ENCODE assay signal across 13 mouse cellular contexts in the genomic region with DNA sequence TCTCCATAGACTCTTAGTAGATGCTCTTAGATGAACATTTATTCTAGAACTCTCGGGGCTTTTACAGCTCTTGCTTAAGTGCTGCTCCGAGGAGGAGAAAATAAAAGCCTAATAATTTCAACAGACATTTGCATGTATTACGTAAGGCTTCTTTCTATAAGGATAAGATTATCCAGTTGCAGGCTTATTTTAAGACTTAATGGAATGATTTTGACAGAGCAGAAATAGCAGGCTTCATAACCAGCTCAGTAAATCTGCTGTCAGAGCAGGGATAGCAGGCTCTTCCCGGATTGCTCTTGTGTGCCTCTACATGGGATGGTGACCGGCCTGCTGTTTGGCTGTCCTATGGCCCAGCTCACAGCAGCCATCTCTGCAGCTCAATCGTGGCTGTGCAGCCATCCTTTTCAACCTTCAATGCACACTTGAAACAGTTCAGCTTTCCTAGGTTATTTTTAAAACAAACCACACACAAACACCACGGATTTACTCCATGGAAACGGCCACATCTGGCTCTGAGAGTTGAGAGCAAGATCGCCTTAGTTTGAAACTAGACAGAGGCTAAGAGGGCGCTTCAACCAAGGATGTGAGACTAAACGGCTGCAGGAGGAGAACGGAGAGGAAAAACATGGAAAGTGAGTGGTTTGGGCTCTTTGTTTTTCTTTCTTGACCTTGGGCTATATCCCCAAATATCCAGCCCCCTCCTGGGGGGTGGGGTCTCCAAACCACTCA. TPM values are rescaled to one million over a fixed set of nuclear protein-coding genes. Genes with fewer than 3 reads are reported as not detected.
DNase-seq lines count a peak whose midpoint lies in the region; ATAC-seq and TF ChIP-seq lines count a peak whose summit lies in the region.
"Had no signal": no experiment of that assay in that cellular context is flagged by ENCODE, and none has a peak within 500 bp of the region (broad histone marks: within the 10 kb centered on the region; RNA-seq: fewer than 3 reads in every experiment).

No protein-coding gene starts in this region.

- no peak for TF ChIP-seq POLR2A in kidney, adult 2 months (IDR thresholded peaks at IDR 0.05; ENCODE audit: low read depth, low read length)

- H3K4me3 ChIP-seq in kidney, adult 2 months (ENCODE audit: insufficient read depth, low read depth, low read length), result no peak overlapping the region
- H3K4me3 ChIP-seq in midbrain, postnatal 0 days (ENCODE audit: low read depth, low read length), result no peak overlapping the region
- H3K4me3 ChIP-seq in midbrain, embryonic 11.5 days (ENCODE audit: low read depth, low read length), result no peak overlapping the region
- H3K4me3 ChIP-seq: forebrain, embryonic 13.5 days; liver, embryonic 12.5 days; megakaryocyte, embryonic 14.5 days had no signal

- H3K9me3 ChIP-seq in midbrain, postnatal 0 days (ENCODE audit: low read length), result no peaks in the 10 kb centered on the region
- no peaks in the 10 kb centered on the region for H3K9me3 ChIP-seq in midbrain, embryonic 11.5 days (ENCODE audit: control insufficient read depth, low read length)
- H3K9me3 ChIP-seq: forebrain, embryonic 13.5 days; G1E; liver, embryonic 12.5 days; megakaryocyte, embryonic 14.5 days had no signal

- H3K36me3 ChIP-seq in kidney, adult 2 months (ENCODE audit: control insufficient read depth, insufficient read depth, low read length), result no peaks in the 10 kb centered on the region
- no peaks in the 10 kb centered on the region for H3K36me3 ChIP-seq in midbrain, postnatal 0 days (ENCODE audit: insufficient read depth, low read length)
- H3K36me3 ChIP-seq in midbrain, embryonic 11.5 days (ENCODE audit: control insufficient read depth, insufficient read depth, low read length), result no peaks in the 10 kb centered on the region
- H3K36me3 ChIP-seq: G1E; liver, embryonic 12.5 days had no signal

- no peak overlapping the region for H3K4me2 ChIP-seq in midbrain, postnatal 0 days (ENCODE audit: low read depth, low read length, poor library complexity, severe bottlenecking)
- H3K4me2 ChIP-seq in midbrain, embryonic 11.5 days, result no peak overlapping the region
- H3K4me2 ChIP-seq: forebrain, embryonic 13.5 days; liver, embryonic 12.5 days had no signal

- no peak for DNase-seq in frontal cortex, postnatal 25 days (ENCODE audit: low spot score in 2 of 2)
- DNase-seq in kidney, postnatal 4 days, result peak; percentile 21 to 28
- no peak for DNase-seq in kidney, adult 2 months
- DNase-seq in midbrain, postnatal 0 days (ENCODE audit: low spot score), result no peak
- DNase-seq in midbrain, embryonic 11.5 days (ENCODE audit: low spot score, missing footprints), result no peak
- DNase-seq in cerebellum, postnatal 10 days, result no peak
- no peak for DNase-seq in spleen, postnatal 10 days (ENCODE audit: low spot score in 2 of 2)
- DNase-seq: heart, postnatal 36 days had no signal

- TF ChIP-seq CTCF in kidney, adult 2 months (conservative IDR thresholded peaks at IDR 0.05; ENCODE audit: insufficient read depth, insufficient read length, low read depth, low read length), result no peak
- no peak for TF ChIP-seq CTCF in midbrain, postnatal 0 days (IDR thresholded peaks at IDR 0.05)

- no peaks in the 10 kb centered on the region for H3K27me3 ChIP-seq in kidney, adult 2 months (replicated peaks; ENCODE audit: control insufficient read depth, insufficient read depth, low read length)
- no peaks in the 10 kb centered on the region for H3K27me3 ChIP-seq in midbrain, postnatal 0 days (ENCODE audit: insufficient read depth, low read length)
- H3K27me3 ChIP-seq in midbrain, embryonic 11.5 days (ENCODE audit: control insufficient read depth, insufficient read depth, low read length), result no peaks in the 10 kb centered on the region
- H3K27me3 ChIP-seq: forebrain, embryonic 13.5 days; liver, embryonic 12.5 days had no signal

- H3K4me1 ChIP-seq in kidney, adult 2 months (ENCODE audit: control insufficient read depth, insufficient read depth, low read length), result no peaks in the 10 kb centered on the region; the same call in 1 of the 2 replicates
- H3K4me1 ChIP-seq in midbrain, postnatal 0 days (ENCODE audit: insufficient read depth, low read length), result peaks cover 7% of the 10 kb centered on the region
- H3K4me1 ChIP-seq in midbrain, embryonic 11.5 days (ENCODE audit: control insufficient read depth, insufficient read depth, low read length), result peaks cover 7% of the 10 kb centered on the region
- H3K4me1 ChIP-seq: liver, embryonic 12.5 days; megakaryocyte, embryonic 14.5 days had no signal

- 64% methylated on average over 12 of the region's 12 CpGs for WGBS in kidney, adult 2 months
- 68% methylated on average over 12 of the region's 12 CpGs for WGBS in midbrain, postnatal 0 days
- WGBS in midbrain, embryonic 11.5 days, result 66% methylated on average over 12 of the region's 12 CpGs

- no peak overlapping the region for H3K9ac ChIP-seq in midbrain, postnatal 0 days (replicated peaks; ENCODE audit: low read length, poor library complexity, severe bottlenecking)
- H3K9ac ChIP-seq in midbrain, embryonic 11.5 days (ENCODE audit: low read length), result no peak overlapping the region
- H3K9ac ChIP-seq: forebrain, embryonic 13.5 days; liver, embryonic 12.5 days had no signal

- H3K27ac ChIP-seq in kidney, adult 2 months (ENCODE audit: insufficient read depth, low read depth, low read length), result no peak overlapping the region
- H3K27ac ChIP-seq in midbrain, postnatal 0 days (ENCODE audit: low read depth, low read length), result 0 out of 2 replicates have a peak overlapping the region, but pooled peaks have one; percentile 48
- H3K27ac ChIP-seq in midbrain, embryonic 11.5 days (ENCODE audit: low read depth, low read length), result no peak overlapping the region
- H3K27ac ChIP-seq: forebrain, embryonic 13.5 days; liver, embryonic 12.5 days had no signal

- peak; percentile 72 for ATAC-seq in frontal cortex, adult (ENCODE audit: low TSS enrichment)
- no peak for ATAC-seq in midbrain, postnatal 0 days (ENCODE audit: low FRiP score)
- no peak for ATAC-seq in midbrain, embryonic 11.5 days (ENCODE audit: low FRiP score)
- ATAC-seq: forebrain, embryonic 13.5 days; liver, embryonic 12.5 days had no signal

RNA-seq across cellular contexts. Expression of a gene that starts 27.2 kb away (rescaled TPM):
- polyA plus RNA-seq in kidney, adult 2 months (2012; rRNA removed), result 11.1 and 13.0 TPM in 2 replicates
- total RNA-seq in midbrain, postnatal 0 days (2014; rRNA removed), result 59.2 and 73.0 TPM in 2 replicates
- polyA plus RNA-seq in midbrain, postnatal 0 days (2015; fragmentation: Nextera tagmentation; extraction: Ambion mirVana), result 18.2 and 22.9 TPM in 2 replicates
- polyA plus RNA-seq in midbrain, embryonic 11.5 days (2014; fragmentation: Nextera tagmentation; extraction: Ambion mirVana), result 15.9 and 18.7 TPM in 2 replicates

Comparison
In these comparisons a context has a peak if more than half of its experiments do, and no peak if none do; other contexts are left out.
1. DNase-seq: peak in kidney, postnatal 4 days (2 of 2); none in frontal cortex, postnatal 25 days (0 of 2), kidney, adult 2 months (single experiment), midbrain, postnatal 0 days (single experiment), midbrain, embryonic 11.5 days (single experiment), cerebellum, postnatal 10 days (0 of 2) and spleen, postnatal 10 days (0 of 2).